Mouse (Mus musculus) kidney, adult 8-10 months (tissue): ENCODE measurements at regions not wholly inside any gene's neighbourhood (a gene's known extent, or its start where the extent isn't known, plus 50 kb on each side); places are given as distances from the start of the nearest gene placed in this dataset.
"Not testable (repeated sequence)": the region's sequence is repeated elsewhere in the genome, so short reads cannot be mapped to it uniquely, and the experiment has no call there.

Experiments used
- DNase-seq, 2 experiments: peaks; one replicate each; pipeline ENCODE4 v3.0.0; 2022

DNA sequence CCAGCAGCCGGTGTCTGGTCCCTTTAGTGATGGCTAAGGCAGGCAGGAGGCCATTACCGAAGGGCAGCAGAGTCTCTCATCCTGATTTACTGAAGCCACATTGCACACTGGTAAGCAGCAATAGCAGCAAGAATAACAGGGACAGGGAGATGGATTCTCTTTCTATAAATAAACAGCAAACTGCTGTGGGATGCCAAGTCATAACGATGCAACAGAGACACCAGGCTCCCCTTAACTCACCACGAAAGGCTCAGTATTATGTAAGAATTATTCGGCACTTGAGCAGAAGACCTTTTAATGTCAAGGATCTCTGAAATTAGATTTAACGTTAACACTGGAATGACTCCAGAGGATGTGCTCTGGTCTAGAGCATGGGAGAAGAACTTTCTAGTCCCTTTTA lies 202.1 kb downstream of the Ddx10 start:
- DNase-seq: no peak

DNA sequence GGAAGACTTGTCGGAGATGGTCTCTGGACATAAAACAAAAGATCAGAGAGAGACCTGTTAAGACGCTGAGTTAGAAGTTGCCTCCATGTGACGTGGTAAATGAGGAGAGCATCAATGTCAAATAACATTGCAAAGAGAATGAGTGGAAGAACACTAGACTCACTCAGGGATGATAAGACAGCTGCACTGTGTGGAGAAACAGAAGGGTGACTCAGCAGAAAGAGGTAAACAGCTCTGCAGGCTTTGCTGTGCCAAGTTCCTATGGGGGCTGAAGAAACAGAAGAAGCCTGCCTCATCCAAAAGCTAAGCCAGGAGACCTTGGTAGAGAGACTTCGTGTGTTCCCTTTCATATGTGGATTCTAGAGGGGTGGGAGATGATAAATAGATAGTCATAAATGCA lies 214.1 kb downstream of the Ddx10 start:
- no peak for DNase-seq

DNA sequence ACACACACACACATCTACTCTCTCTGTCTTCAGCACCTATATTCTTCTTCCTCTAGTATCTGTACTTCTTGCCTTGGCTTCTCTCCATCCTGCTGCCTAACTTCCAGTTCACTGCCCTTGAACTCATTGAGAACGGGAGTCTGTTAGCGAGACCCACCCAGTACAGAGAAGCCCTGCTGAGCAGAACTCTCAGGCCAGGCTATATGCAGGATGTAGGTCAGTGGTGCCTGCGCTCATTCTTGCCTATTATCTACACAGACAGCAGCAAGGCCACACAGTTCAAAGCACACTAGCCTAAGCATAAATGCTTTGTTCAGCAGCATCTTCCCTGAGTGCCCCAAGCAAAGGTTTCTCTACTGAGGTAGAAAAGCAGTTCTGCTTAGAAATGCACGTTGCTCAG lies 225.8 kb downstream of the Ddx10 start:
- DNase-seq: no peak

DNA sequence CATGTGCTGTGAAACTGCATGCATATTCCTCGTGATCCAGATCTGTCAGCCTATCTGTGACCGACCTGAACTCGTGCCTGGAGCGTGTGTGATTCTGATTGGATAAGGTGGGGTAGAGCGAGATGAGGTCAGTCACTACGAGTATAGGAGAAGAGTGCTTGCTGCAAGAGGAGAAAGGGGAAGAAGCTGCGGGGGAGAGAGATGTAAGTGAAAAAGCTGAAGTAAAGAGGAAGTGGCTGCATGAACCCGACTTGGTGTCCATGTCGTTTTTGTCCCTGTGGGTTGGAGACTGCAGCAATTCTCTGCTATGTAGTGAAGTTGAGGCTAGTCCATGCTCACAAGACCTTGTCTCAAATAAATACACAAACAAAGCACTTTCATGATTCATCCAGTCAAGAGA lies 237.1 kb downstream of the Ddx10 start:
- no peak for DNase-seq

DNA sequence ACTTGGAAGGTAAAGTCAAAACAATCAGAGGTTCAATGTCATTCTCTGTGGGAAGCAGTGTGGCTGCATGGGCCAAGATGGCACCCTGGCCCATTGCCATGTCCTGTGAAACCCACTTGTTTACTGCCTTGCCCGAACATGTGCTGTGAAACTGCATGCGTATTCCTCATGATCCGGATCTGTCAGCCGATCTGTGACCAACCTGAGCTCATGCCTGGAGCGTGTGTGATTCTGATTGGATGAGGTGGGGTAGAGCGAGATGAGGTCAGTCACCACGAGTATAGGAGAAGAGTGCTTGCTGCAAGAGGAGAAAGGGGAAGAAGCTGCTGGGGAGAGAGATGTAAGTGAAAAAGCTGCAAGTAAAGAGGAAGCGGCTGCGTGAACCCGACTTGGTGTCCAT lies 240.5 kb downstream of the Ddx10 start:
- DNase-seq: no peak

DNA sequence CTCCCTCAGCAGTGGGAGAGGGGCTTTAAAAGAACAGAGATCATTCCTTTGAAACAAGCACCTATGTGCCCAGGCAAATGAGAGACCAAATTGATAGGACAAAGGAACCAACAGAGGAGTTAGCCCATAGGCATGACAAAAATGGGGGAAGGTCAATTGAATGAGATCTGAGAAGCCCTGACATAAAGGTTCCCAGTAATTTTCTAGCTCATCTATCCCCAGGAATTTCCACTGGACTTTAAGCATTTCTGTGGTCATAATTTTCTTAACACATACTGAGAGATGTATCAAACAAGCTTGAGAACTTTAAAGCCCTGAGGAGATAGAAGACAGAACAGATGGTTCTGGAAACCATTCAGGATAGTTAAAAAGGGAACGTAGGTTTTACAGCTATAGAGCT lies 241.8 kb downstream of the Ddx10 start:
- no peak for DNase-seq

DNA sequence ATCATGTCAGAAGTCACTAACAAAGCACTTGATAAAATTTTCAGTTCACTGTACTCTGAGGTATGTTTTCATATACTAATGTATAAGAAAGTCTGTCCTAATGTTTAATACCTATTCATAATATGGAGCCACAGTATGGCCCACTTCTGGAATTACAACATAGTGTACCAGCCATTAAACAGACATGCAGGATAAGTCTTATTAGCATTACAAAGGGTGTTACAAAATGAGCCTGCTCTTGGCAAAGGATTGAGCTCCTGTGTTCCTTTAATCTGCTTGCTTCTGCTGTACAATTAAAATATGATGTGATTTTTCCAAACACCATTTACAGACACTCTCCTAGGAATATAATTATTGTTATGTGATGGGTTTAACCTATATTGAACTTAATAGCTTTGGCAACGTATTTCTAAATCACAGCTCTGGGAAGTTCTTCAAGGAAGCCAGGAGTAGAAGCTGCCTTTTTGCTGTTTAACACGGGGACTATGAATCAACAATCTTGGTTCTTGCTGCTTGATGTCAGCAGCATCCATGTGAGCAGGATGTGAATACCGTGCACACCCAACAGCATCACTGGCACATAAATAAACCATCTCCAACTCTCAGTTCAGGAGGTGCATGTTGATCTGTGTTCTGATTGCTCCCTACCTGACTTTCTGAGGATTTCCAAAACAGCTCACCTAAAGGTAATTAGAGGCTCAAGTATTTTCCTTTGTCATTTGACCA lies 243.4 kb downstream of the Ddx10 start:
- DNase-seq: no peak

DNA sequence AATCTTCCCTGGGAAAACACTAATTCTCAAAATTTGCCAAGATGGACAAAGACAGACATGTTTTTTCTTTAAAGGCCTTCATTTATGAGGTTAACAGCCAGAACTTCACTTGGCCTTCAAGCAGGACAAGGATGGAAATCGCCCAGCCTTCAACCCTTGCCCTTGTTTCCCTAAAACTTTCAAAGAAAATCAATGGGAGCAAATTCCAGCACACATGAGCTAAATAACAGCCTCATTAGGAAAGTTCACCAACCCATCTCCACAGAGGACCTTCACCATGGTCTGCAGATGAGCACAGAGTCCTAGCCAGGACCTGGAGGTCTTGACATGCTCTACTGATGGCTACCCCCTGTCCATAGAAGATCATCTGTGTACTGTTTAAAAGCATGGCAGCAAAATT lies 271.8 kb downstream of the Ddx10 start:
- DNase-seq: no peak

DNA sequence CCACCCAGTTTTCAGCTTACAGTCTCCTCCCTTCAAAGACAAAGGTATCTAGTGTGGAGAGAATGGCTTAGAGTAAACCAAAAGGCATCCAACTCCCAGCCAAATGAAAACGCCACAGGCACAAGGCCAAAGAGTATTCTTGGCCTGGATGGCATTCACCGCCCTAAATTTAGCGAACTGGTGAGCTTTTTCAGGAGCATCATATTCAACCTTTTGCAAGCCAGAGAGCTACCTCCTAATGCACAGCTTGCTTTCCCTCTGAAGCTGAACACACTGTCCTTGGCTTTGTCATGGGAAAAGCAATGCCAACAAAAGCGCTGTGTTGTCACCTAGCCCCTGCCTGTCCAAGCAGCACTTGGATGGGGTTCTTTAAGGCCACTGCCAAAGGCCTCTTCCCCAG lies 282.2 kb downstream of the Ddx10 start:
- DNase-seq: no peak

DNA sequence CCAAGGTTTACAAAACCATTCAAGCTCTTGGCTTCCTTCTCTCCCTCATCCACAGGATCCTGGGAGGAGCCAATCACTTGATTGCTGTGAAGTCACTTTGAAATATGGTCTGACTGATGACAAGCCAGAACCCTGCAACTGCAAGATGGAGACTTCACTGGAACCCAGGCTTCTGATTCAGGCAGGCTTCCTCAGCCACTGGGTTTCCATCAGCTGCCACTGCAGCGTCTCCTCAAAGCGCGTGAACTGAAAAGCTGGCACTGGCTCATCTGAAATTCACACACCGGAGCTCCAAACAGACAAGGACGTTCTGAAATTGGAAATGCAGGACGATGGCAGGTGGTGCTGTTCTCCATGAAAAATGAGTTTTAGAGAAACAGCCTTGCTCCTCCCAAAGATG lies 280.1 kb upstream of the AI593442 start:
- no peak for DNase-seq

DNA sequence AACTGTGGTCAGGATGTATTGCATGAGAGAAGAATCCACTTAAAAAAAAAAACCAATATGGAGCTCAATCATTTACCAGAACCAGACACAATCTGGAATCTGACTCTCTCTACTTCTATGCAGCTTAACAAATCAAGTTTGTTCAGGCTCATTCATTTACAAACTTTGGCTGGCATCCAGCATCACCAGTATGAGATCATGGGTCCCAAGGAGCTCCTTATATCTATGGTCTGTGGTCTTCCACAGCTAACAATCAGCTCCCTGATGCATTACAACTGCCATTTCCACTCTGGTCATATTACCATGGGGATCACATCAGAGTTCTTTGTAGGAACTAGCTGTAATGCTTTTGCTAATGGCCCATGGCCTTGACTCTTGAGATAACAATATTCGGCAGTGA lies 277.7 kb upstream of the AI593442 start:
- DNase-seq: no peak

DNA sequence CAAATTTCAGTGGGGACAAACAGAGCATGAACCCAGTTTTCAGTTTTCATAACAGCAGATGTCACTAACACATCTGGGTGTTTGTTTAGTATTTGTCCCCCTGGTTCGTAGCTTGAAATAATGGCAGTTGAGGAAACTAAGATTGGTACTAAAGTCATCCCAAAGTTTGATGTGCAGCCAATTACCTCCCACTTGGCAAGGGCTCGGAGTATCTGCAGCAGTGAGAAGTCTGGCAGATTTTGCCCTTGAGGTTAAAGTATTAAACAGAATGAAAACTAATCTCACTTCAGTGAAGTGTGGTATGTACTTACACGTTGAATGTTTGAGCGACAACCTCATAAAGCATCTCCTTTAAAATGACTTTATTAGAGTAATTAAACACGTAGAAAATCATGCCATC lies 264.5 kb upstream of the AI593442 start:
- peak; percentile 33 to 59 for DNase-seq

DNA sequence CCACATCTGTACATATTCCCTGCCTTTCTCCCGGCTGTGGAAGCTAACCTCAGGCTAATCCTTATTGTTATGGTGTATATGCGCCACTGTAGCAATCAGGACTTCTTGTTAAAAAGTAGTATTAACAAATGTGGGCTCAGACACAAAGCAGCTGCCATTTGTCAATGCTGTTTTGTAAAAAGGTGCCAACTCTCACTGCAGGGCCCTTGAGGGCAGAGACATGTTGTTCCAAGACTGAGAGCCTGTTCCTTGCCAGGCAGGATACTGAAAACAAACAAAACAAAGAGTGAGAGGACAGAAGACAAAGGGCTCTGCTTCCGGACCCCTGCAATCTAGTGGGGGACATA lies 262.0 kb upstream of the AI593442 start:
- no peak for DNase-seq

DNA sequence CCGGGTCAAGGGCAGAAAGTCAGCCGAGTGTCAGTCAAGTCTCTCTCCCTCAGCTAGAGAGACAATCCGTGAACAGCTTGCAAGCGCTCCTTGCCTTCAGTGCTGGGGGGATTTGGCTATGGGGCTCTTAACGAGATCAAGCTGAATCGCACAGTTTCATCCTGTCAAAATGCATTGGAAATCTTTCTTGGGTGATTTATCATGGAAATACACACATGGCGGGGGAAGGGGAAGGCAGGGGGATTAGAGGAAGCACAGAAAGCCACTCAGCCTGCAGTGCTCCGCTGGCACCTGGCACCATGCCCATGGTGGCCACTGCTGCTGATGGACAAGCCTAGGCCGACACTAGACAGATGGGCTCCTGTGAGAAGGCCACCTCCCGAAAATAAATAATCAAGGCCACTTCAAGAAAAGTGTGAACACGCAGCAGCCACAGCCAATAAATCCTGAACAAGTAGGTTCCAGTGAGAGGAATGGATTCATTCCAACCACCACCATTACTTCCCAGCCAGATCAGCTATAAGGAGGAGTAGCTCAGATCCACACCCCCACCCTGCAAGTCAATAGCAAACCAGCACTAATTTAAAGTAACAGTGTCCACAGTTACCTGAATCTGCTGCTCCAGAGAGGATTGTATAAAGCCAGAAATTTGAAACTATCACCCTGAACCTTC lies 261.5 kb upstream of the AI593442 start:
- DNase-seq: no peak

DNA sequence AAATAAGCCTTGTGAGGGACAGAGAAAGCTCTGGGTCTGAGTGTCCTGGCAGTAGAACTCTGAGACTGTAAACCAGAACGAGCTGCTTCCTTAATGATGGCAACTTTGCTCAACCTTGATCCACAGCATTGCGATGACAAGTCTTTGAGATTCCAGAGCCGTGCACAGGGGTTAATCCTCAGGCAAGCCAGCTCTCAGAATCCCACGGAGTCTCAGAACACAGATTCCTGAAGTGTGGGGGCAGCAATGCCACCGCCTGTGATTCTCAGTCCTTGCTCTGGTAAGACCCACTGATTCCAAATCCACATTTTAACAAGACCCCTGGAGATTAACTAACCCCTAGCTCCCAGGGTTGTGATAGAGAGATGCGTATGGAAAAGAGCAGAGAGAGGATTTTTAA lies 255.5 kb upstream of the AI593442 start:
- no peak for DNase-seq

DNA sequence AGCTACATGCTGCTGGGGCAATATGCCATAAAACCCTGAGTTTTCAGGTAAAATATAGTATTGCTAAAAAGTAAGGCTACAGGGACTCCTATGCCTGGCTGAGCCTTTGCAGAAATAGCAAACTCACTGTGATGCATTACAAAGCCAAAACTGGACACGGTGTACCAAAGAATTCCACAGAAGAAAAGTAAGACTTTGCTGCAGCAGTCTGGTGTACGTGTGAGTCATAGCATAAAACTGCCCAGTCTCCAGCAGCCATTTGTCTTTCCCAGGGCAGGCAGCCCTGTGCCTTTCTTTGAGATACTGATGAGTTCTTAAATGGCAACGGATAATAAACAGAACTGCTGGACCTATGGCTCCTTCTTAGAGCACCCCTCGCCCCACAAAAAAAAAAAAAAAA lies 237.9 kb upstream of the AI593442 start:
- DNase-seq: no peak

DNA sequence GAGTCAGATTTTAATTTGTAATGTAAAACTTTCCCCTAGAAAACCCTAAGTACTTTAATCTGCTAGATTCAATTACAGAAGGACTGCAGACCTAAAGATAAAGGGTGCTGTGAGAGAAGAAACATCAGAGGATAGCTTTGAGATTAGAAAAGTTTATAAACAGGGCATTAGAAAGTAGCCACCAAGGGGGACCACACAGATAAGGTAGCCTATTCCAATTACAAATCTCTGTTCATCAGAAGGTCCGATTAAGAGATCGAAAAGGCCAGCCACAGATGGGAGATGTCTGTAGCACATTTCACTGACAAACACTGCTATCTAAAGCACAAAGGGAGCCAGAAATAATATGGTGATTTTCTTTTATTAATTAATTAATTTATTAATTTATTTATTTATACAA lies 209.1 kb upstream of the AI593442 start:
- not testable (repeated sequence) for DNase-seq

DNA sequence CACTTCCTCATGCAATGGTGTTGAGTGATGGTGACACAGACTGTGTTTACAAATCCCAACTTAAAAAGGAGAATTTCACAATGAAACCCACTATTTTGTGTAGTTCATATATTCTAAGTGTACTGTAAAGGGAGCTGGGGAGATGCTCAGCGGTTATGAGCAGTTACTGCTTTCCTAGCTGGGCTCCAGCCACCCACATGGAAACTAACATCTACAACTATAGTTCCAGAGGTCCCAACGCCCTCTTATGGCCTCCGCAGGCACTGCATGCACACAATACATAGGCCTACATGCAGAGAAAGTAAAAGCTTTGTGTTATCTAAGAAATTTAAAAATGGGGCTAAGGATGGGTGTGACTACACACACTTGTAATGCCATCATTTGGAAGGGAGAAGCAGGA lies 208.4 kb upstream of the AI593442 start:
- DNase-seq: not testable (repeated sequence)

DNA sequence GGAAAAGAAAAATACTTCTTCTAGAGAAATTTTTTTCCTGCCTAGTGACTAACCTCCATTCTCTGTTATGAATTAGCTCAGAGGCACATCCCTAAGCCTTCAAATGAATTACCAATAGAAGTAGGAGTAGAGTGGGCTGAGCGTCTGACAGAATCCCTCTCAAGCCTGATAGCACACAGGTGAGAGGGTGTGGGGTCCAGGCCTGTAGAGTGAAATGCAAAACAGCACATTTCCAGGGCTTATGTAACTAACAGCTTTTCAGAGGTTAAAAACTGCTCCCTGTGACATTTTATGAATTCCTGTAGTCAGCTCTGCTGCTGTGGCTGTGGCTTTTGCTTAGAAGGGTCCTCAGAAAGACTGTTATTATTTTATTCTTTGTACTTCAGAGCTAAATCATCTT lies 187.7 kb upstream of the AI593442 start:
- DNase-seq: no peak

DNA sequence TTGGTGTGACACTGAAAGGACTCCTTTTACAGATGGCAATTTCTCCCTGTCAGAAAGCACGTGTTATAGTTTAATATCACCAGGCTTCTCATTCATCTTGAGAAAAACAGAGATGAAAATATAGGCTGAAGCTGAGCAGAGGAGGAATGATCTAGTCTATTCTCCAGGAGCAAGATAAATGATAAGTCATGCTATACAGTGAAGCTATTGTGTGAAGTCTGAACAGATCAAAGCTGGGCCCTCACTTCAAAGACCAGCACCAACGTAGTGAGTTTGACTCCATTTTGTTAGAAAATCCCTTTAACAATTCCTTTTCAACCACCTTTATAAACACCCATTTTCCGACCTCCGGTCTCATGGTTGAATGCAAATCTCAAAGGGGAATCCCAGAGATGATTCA lies 180.7 kb upstream of the AI593442 start:
- DNase-seq: no peak

DNA sequence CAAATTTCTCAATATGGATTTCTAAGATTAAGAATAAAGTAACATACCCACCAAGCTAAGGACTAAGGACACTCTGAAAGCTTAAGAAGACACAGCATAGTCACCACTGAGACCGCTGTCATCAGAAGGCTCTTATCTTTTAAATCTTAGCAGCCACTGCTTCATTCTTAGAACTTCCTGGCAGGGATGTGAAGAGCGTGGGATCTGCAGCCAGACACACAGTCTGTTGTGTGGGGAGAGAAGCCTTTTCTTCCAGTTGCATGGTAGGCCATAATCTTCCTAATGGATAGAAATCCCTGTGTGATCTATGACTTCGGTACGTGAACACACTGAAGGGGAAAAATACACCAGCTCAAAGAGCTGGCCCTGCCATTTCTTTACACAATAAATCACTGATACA lies 178.8 kb upstream of the AI593442 start:
- DNase-seq: no peak

DNA sequence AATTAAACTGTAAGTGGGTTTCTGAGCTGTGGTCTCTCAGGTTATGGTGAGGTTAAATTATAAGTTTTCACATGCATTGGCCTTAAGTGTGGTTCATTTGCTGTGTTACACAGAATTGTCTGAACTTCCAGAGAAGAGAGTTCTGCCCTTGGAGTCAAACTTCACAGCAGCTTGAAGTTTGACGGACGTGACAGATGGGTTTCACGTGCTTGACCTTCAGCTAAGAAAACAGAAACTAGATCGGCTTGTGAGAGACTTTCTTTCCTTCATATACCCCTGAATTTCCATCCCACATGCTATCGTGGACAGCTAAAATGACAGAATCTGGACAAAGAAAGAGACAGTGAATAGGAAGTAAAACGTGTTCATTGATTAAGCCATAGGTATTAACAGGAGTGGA lies 173.8 kb upstream of the AI593442 start:
- DNase-seq: no peak

DNA sequence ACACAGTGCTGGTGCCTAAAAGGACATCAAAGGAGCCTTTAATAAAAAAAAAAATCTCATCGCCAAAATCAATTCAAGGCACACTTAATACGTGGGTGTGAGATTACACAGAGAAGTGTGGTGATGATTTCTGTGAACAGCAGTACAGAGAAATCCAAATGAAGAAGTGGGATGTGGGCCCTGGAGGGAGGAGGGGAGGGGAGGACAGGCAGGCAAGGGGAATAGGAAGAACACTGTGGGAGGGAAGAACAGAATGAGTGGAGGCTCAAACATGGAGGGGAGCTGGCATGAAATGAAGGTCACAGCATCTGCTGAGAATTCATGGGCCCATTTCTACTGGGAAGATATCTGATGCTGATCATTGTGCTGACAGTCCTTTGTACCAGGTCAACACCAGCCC lies 171.0 kb upstream of the AI593442 start:
- DNase-seq: no peak

DNA sequence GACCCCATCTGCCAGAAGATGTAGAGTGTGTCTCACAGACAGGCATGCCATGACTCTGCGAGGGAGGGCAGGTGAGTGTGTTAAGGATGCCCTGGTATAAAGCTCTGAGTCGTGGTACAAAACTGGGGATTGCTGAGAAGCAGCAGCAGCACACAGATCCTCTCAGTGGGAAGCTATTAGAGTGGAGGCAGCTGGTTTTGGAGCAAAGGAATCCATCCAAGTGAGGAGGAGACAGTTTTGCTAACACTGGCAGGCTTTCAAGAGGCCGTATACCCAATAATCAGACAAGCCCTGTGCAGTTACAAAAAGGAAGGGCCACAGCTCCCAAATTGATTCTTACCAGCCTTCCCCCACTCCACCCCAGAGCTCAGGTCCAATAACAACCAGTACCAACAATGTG lies 170.4 kb upstream of the AI593442 start:
- no peak for DNase-seq

DNA sequence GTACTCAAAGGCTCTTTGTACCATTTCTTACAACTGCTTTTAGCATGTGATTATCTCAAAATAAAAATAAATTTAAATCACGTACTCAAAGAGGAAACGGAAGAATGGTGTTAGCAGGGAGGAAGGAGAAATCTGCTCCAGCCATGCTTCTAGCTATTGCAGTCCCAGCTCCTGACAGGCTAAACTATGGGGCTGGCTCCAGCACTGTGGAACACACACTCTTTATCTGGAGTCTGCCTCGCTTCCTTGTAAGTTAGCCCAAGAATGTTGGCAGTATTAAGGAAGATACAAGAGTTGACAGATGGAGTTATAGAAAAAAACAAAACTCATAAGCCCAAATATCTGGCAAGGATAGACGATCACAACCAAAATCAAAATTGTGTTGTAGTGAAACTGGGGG lies 161.5 kb upstream of the AI593442 start:
- DNase-seq: no peak
